Mouse (Mus musculus) heart, embryonic 15.5 days (tissue): ENCODE measurements around the gene Srebf1. TPM values are rescaled to one million over a fixed set of nuclear protein-coding genes. Genes with fewer than 3 reads are reported as not detected.

Experiments
- ATAC-seq: fragments of 200-750 bp; cut with Nextera tagmentation; replicated peaks from 2 replicates; pipeline ENCODE4 v1.8.0; 2017; ENCODE audit warnings: low read depth, moderate TSS enrichment; ENCODE audit not compliant: insufficient number of reproducible peaks, insufficient read depth, low FRiP score
- H3K27ac ChIP-seq: fragments of 300-500 bp; sonication (generic); 2 replicates; pipeline ENCODE4 v1.5.1; 2015; ENCODE audit warnings: mild to moderate bottlenecking, inconsistent platforms
- H3K27me3 ChIP-seq: fragments of 300-500 bp; sonication (generic); 2 replicates; pipeline ENCODE4 v1.6.1; 2015; ENCODE audit warnings: inconsistent platforms
- H3K36me3 ChIP-seq: fragments of 300-500 bp; sonication (generic); 2 replicates; pipeline ENCODE4 v1.6.1; 2015; ENCODE audit warnings: mild to moderate bottlenecking, inconsistent platforms
- H3K4me1 ChIP-seq: fragments of 300-500 bp; sonication (generic); replicated peaks from 2 replicates; pipeline ENCODE4 v1.6.1; 2015; ENCODE audit warnings: inconsistent platforms
- H3K4me2 ChIP-seq: fragments of 300-500 bp; sonication (generic); 2 replicates; pipeline ENCODE4 v1.6.1; 2015; ENCODE audit warnings: inconsistent platforms, mild to moderate bottlenecking, moderate library complexity
- H3K4me3 ChIP-seq: fragments of 300-500 bp; sonication (generic); 2 replicates; pipeline ENCODE4 v1.5.1; 2015; ENCODE audit warnings: mild to moderate bottlenecking, inconsistent platforms
- H3K9ac ChIP-seq: fragments of 300-500 bp; sonication (generic); 2 replicates; pipeline ENCODE4 v1.6.1; 2015; ENCODE audit warnings: mild to moderate bottlenecking, inconsistent platforms
- H3K9me3 ChIP-seq: fragments of 300-500 bp; sonication (generic); replicated peaks from 2 replicates; pipeline ENCODE4 v1.6.1; 2016; ENCODE audit warnings: inconsistent platforms
- WGBS: fragments of 180-500 bp; shearing (Covaris S2); methylation state at CpG from one replicate; pipeline ENCODE4 v1.1.7; 2015; ENCODE audit warnings: mixed read lengths; 5-methylcytosine and 5-hydroxymethylcytosine counted together
- polyA plus RNA-seq: library from polyadenylated mRNA; unstranded; fragments of >200 nt; fragmentation: Nextera tagmentation; extraction: Ambion mirVana; gene quantifications from 2 replicates; pipeline ENCODE4 v1.2.1, GENCODE M21; 2015

Gene Srebf1
- polyA plus RNA-seq, 1 experiment from 2014 or later: 36.5 TPM

DNA sequence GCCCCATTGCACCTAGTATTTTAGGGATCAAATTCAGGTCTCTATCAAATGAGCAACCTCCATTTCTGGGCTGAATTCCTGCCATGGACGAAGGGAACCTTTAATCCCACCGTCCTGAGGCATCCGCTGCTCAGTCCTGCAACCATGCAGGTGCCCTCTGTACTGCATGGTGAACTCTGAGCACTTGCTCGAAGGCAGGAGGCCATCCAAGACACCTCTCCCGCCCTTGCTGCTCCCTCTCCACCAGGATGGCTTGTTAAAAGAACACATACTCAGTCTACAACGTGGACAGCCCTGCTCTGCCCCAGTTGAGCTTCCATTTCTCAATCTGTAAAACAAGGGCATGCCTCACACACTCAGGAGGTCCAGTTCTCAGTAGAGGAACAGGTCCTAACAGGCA is 14.2 kb downstream of the Srebf1 start:
- ATAC-seq: no peak
- peak overlapping the region; percentile 53 for H3K4me3 ChIP-seq
- 57% methylated on average over 6 of the region's 6 CpGs for WGBS

DNA sequence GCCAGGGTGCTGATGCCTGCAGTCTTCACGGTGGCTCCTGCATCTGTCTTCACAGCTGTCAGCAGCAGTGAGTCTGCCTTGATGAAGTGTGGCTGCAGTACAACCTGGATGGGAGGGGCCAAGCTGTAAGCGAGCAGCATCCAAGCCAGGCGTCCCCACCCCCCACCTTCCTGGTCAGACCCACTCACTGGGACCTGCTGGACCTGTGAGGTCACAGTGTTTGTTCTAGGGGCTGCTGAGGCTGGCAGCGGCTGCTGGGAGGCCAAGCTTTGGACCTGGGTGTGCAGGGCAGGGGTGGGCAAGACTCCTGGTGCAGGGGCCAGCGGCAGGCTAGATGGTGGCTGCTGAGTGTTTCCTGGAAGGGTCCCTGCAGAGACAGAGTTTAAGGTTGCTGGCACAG is 16.2 kb downstream of the Srebf1 start:
- ATAC-seq: no peak
- Histone ChIP-seq H3K36me3 (peaks cover 57% of the 10 kb centered on the region), H3K27ac (no peak overlapping the region), H3K27me3 (no peaks in the 10 kb centered on the region), H3K9ac (no peak overlapping the region), H3K4me1 (peaks cover 58% of the 10 kb centered on the region), H3K9me3 (no peaks in the 10 kb centered on the region), H3K4me3 (no peak overlapping the region), H3K4me2 (no peak overlapping the region)
- 58% methylated on average over 5 of the region's 5 CpGs for whole genome bisulfite sequencing

More for the DNA sequence above, 14.2 kb downstream of the Srebf1 start:
- peak overlapping the region; percentile 79 for H3K4me2 ChIP-seq
- no peaks in the 10 kb centered on the region for H3K27me3 ChIP-seq
- peaks cover 76% of the 10 kb centered on the region for H3K4me1 ChIP-seq
- H3K36me3 ChIP-seq: peaks cover 37% of the 10 kb centered on the region
- H3K9me3 ChIP-seq: no peaks in the 10 kb centered on the region
- peak overlapping the region; percentile 94 for H3K27ac ChIP-seq
- peak overlapping the region; percentile 55; the same call in 1 of the 2 replicates for H3K9ac ChIP-seq

DNA sequence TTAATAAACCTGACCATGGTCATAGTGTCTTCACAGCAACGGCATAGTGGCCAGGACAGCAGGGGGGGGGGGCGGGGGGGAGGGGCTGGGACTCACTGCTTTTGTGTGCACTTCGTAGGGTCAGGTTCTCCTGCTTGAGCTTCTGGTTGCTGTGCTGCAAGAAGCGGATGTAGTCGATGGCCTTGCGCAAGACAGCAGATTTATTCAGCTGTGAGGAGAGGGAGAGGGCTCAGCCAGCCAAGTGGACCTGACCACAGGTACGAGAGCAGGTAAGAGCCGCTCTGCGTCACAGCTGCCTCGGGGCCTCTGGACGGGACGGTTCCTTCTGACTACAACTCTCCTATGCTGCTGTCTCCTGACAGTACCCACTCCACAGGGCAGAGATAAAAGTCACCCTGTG is 17.4 kb downstream of the Srebf1 start:
- peaks cover 68% of the 10 kb centered on the region for H3K36me3 ChIP-seq
- H3K27ac ChIP-seq: no peak overlapping the region
- H3K27me3 ChIP-seq: no peaks in the 10 kb centered on the region
- no peaks in the 10 kb centered on the region for H3K9me3 ChIP-seq
- peaks cover 53% of the 10 kb centered on the region for H3K4me1 ChIP-seq
- H3K4me3 ChIP-seq: no peak overlapping the region
- H3K4me2 ChIP-seq: no peak overlapping the region
- ATAC-seq: no peak
- WGBS: 78% methylated on average over 12 of the region's 12 CpGs
- H3K9ac ChIP-seq: no peak overlapping the region

DNA sequence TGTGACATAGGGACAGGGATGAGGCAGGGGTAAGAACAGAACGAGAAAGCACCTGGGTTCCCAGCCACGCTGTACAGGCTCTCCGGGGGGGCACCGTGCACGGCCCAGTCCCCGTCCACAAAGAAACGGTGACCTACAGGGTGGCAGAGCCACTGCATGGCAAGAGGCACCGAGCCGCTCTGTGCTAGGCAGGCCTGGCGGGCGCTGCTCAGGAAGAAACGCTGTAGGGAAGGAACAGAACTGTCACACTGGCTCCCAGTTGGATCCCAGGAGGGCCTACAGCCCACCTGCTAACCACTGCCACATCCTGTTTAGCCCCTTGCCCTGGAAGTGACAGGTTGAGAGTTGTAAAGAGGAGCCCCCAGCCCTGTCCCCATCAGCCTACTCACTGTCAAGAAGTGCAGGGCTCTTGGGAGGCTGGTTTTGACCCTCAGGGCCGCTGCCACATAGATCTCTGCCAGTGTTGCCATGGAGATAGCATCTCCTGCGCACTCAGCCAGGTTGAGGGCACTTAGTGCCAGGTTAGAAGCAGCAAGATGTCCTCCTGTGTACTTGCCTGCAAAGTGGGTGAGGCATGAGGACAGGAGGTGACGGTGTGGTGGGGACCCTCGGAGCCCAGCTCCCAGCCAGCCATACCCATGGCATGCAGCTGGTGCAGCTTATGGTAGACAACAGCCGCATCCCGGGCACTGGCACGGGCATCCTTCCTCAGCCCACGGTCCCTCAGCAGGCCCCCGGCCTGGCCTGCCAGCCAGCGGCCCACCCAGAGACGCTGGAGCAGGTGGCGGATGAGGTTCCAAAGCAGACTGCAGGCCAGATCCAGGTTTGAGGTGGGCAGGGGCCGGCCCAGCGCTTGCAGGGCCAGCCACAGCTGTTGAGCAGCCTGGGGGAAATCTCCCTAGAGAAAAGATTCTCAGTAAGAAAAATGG is 19.4 kb downstream of the Srebf1 start:
- 92% methylated on average over 26 of the region's 26 CpGs for WGBS
- no peaks in the 10 kb centered on the region for H3K27me3 ChIP-seq
- no peak overlapping the region for H3K27ac ChIP-seq
- H3K4me1 ChIP-seq: peaks cover 36% of the 10 kb centered on the region
- no peak overlapping the region for H3K4me2 ChIP-seq
- no peak for ATAC-seq
- peaks cover 85% of the 10 kb centered on the region for H3K36me3 ChIP-seq
- no peaks in the 10 kb centered on the region for H3K9me3 ChIP-seq
- no peak overlapping the region for H3K4me3 ChIP-seq
- no peak overlapping the region for H3K9ac ChIP-seq

DNA sequence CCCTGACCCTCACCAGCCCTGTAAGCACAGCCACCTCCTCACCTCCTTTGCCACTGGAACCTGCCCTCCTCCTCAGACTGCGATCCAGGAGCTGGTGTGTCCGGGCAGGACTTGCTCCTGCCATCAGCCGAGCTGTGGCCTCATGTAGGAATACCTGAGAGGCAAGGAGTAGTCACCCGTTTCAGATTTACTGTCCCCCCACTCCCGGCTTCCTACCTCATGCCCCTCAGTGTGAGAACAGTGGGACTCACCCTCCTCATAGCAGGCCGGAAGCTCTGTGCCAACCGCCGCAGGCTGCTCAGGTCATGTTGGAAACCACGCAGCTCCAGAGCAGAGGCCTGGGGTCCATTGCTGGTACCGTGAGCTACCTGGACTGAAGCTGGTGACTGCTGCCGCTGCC is 22.0 kb downstream of the Srebf1 start:
- Histone ChIP-seq H3K4me2 (no peak overlapping the region), H3K27me3 (no peaks in the 10 kb centered on the region), H3K36me3 (peaks cover 85% of the 10 kb centered on the region), H3K9me3 (no peaks in the 10 kb centered on the region), H3K9ac (no peak overlapping the region), H3K27ac (0 out of 2 replicates have a peak overlapping the region, but pooled peaks have one; percentile 1), H3K4me3 (no peak overlapping the region), H3K4me1 (peaks cover 20% of the 10 kb centered on the region)
- 82% methylated on average over 11 of the region's 11 CpGs for WGBS
- ATAC-seq: no peak

DNA sequence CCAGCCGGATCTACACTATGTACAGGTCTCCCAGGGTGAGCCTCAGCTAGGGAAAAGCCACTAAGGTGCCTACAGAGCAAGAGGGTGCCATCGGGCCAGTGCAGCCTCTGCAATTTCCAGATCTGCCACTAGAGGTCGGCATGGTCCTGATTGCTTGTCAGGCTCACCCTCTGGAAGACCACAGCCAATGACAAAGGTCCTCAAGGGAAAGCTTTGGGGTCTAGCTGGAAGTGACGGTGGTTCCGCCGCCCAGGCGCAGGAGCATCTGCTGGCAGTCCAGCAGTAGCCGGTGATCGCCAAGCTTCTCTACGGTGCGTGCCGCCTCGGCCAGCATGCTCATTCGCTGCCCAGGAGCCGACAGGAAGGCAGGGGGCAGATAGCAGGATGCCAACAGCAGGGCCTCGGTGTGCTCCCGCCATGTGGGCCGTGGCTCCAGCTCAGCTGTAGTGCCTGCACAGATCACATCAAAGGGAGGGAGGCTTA is 22.6 kb downstream of the Srebf1 start:
- 18% methylated on average over 18 of the region's 18 CpGs for WGBS
- Histone ChIP-seq H3K4me1 (peaks cover 16% of the 10 kb centered on the region), H3K4me3 (no peak overlapping the region), H3K27me3 (no peaks in the 10 kb centered on the region), H3K9me3 (peaks cover 2% of the 10 kb centered on the region; the same call in 1 of the 2 replicates), H3K9ac (0 out of 2 replicates have a peak overlapping the region, but pooled peaks have one; percentile 13), H3K4me2 (no peak overlapping the region), H3K36me3 (peaks cover 85% of the 10 kb centered on the region), H3K27ac (0 out of 2 replicates have a peak overlapping the region, but pooled peaks have one; percentile 1)
- no peak; the same call in 1 of the 2 replicates for ATAC-seq

DNA sequence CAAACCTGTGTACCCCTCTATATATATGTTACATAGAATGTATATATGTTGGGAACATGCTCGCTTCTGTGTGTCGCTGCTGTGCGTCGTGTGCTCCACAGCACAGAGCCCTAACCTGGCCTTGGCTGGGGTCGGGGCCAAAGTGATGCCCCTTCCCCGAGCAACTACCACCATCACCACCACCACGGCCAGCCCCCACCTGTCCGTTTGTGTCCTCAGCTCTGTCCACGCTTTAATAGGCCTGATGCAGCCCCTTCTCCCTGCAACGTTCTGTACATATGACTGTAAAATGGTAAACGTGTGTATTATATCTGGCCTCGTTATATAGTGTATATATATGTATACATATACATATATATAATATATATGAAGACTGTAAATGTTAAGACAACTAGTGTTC is 23.7 kb downstream of the Srebf1 start:
- no peak overlapping the region for H3K27ac ChIP-seq
- no peak overlapping the region for H3K9ac ChIP-seq
- peaks cover 85% of the 10 kb centered on the region for H3K36me3 ChIP-seq
- peaks cover 4% of the 10 kb centered on the region; the same call in 1 of the 2 replicates for H3K9me3 ChIP-seq
- H3K4me2 ChIP-seq: no peak overlapping the region
- no peak overlapping the region for H3K4me3 ChIP-seq
- no peaks in the 10 kb centered on the region for H3K27me3 ChIP-seq
- peaks cover 16% of the 10 kb centered on the region for H3K4me1 ChIP-seq
- 86% methylated on average over 12 of the region's 12 CpGs for WGBS
- no peak for ATAC-seq

DNA sequence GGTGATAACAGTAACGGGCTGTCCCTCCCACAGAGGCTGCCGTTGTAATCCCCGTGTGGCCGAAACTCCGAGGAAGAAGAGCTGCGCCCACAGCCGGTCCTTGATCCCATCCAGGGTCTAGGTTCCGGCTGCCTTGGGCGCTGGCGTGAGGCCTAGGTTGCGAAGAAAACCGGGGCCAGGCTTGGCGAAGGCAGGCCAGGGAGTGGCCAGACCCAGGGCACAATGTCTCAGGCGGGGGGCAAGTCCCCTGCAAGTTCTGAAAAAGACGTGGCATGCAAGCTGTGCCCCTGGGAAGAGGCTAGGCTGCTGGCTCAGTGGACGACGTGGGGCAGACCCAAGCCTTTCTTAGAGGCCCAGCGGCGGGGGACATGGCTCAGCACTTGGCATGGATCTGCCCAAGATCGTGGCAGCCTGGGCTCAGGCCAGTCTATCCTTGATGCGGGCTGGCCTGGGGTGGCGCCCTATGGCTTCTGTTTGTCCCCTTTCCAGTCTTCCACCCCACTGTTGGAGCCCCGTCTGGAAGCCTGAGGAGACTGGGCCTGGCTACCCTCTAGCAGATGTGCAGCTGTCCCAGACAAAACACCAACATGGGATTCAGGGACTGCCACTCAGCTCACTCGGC is 24.3 kb downstream of the Srebf1 start:
- Histone ChIP-seq H3K27me3 (no peaks in the 10 kb centered on the region), H3K9me3 (peaks cover 4% of the 10 kb centered on the region; the same call in 1 of the 2 replicates), H3K36me3 (peaks cover 82% of the 10 kb centered on the region), H3K4me3 (no peak overlapping the region), H3K4me1 (peaks cover 21% of the 10 kb centered on the region), H3K27ac (no peak overlapping the region), H3K4me2 (no peak overlapping the region), H3K9ac (no peak overlapping the region)
- WGBS: 75% methylated on average over 24 of the region's 24 CpGs
- no peak for ATAC-seq

DNA sequence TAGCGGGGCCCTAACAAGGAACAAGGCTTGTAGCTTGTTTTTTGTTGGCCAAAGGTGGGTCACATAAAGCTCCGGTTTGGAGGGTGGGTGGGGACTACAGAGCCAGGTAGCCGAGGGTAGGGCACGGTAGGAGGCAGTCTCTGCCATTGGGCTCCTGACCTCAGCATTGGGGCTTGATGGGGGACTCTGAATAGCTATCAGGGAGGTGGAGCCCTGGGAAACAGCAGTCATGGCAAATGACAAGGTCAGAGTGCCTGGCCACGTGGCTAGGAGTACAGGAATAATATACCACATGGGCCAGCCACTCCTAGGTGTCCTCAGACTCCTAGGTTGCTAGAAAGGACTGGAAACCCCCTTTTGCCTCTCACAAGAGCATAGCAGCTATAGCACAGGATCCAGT is 26.0 kb downstream of the Srebf1 start:
- no peak overlapping the region for H3K27ac ChIP-seq
- 74% methylated on average over 5 of the region's 5 CpGs for WGBS
- H3K4me1 ChIP-seq: peaks cover 26% of the 10 kb centered on the region
- H3K9me3 ChIP-seq: peaks cover 4% of the 10 kb centered on the region; the same call in 1 of the 2 replicates
- H3K27me3 ChIP-seq: no peaks in the 10 kb centered on the region
- H3K4me3 ChIP-seq: no peak overlapping the region
- no peak for ATAC-seq
- peaks cover 74% of the 10 kb centered on the region for H3K36me3 ChIP-seq
- no peak overlapping the region for H3K9ac ChIP-seq
- H3K4me2 ChIP-seq: no peak overlapping the region

DNA sequence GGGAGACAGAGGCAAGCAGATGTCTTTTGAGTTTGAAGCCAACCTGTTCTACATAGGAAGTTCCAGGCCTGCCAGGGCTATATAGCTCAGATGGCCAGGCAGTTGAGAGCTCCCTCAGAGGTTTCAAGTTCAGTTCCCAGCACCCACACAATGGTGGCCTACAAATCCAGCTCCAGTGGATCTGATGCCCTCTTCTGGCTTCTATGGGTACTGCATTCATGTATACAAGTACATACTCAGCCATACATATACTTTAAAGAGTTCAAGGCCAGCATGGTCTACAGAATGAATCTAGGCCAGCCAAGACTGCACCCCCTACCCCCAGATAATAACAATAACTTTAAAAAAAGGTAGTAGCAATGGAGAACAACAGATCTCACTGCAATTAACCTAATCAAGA is 27.3 kb downstream of the Srebf1 start:
- Histone ChIP-seq H3K4me1 (peaks cover 29% of the 10 kb centered on the region), H3K9me3 (peaks cover 4% of the 10 kb centered on the region; the same call in 1 of the 2 replicates), H3K4me3 (no peak overlapping the region), H3K9ac (no peak overlapping the region), H3K4me2 (no peak overlapping the region), H3K27me3 (no peaks in the 10 kb centered on the region), H3K36me3 (peaks cover 71% of the 10 kb centered on the region), H3K27ac (no peak overlapping the region)
- no peak for ATAC-seq

DNA sequence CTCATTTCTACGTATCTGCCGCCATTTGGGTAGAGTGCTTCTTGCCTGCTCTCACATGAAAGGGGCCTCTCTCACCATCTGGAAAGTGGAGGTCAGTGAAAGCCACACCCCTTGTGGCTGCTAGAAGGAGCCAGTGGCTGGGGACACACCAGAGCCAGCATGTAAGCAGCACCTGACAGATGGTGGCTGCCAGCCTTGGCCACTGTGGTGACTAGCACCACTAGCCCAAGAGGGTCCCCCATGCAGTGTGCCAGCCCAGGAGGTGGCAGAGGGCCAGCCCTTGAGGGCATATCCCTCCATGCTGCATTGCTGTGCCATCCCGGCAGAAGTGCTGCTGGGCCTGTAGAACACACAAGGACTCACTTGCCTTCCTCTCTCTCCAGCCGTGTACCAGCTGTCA is 28.8 kb downstream of the Srebf1 start:
- H3K36me3 ChIP-seq: peaks cover 72% of the 10 kb centered on the region
- no peak overlapping the region for H3K27ac ChIP-seq
- H3K9me3 ChIP-seq: peaks cover 4% of the 10 kb centered on the region; the same call in 1 of the 2 replicates
- no peak overlapping the region for H3K4me3 ChIP-seq
- H3K4me2 ChIP-seq: no peak overlapping the region
- peaks cover 35% of the 10 kb centered on the region for H3K4me1 ChIP-seq
- WGBS: 78% methylated on average over 4 of the region's 4 CpGs
- H3K9ac ChIP-seq: no peak overlapping the region
- no peaks in the 10 kb centered on the region for H3K27me3 ChIP-seq
- no peak for ATAC-seq
